Mouse (Mus musculus): Measurements from ENCODE around the gene Tefm. TPM values are rescaled to one million over a fixed set of nuclear protein-coding genes. Genes with fewer than 3 reads are reported as not detected.
A peak's percentile ranks its signal among the peaks of the same experiment; 100 is the strongest.

The Tefm gene
- polyA plus RNA-seq, 1 experiment from 2014 or later: 30.4 TPM

DNA sequence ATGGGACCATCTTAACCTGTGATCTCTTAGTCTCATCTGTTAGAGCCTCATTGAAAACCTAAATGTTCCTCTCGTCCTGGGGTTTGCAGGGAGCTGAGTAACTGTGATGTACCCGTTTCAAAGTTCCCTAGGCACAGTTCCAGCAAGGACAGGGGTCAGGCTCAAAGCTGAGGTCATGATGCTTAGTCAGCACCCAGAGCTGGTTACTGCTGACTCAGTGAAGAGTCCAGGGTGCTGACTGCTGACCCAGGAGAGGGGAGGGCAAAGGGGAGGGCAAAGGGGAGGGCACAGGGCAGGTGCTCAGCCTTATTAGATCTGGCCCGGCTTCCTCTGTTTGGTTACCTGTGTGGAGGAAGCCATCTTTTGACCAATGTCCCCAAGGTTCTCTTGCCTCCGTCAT is 29.9 kb upstream of the Tefm start:
- H3K4me2 ChIP-seq: no peak overlapping the region
- H3K9ac ChIP-seq: no peak overlapping the region
- ATAC-seq (ENCODE audit: low FRiP score): no peak
- no peak overlapping the region for H3K27ac ChIP-seq
- no peak overlapping the region for H3K4me3 ChIP-seq (replicated peaks)
- H3K9me3 ChIP-seq: no peaks in the 10 kb centered on the region
- WGBS: 81% methylated on average over 4 of the region's 4 CpGs
- no peaks in the 10 kb centered on the region for H3K27me3 ChIP-seq
- no peaks in the 10 kb centered on the region for H3K4me1 ChIP-seq
- H3K36me3 ChIP-seq (replicated peaks): no peaks in the 10 kb centered on the region

DNA sequence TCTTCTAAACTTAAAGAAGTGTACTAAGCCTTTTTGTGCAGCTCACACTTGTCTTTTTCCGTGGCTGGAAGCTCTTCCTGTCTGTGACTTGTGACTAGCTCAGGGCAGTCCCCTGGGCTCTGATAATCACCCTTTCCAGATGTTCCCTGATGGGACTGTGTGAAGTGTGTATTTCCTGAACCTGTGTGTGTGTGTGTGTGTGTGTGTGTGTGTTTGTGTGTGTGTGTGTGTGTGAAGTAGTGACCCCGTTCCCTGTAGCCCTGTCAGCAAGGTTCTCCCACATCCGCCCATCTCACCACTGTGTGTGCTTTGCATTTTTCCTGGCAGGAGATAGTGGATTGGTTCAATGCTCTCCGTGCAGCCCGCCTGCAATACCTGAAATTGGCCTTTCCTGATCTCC is 28.4 kb upstream of the Tefm start:
- ATAC-seq (ENCODE audit: low FRiP score): no peak
- H3K27me3 ChIP-seq: no peaks in the 10 kb centered on the region
- H3K4me1 ChIP-seq: no peaks in the 10 kb centered on the region
- whole genome bisulfite sequencing: 77% methylated on average over 5 of the region's 5 CpGs
- no peak overlapping the region for H3K4me2 ChIP-seq
- no peak overlapping the region for H3K27ac ChIP-seq
- no peaks in the 10 kb centered on the region for H3K9me3 ChIP-seq
- H3K9ac ChIP-seq: no peak overlapping the region
- H3K4me3 ChIP-seq (replicated peaks): no peak overlapping the region
- no peaks in the 10 kb centered on the region for H3K36me3 ChIP-seq (replicated peaks)

DNA sequence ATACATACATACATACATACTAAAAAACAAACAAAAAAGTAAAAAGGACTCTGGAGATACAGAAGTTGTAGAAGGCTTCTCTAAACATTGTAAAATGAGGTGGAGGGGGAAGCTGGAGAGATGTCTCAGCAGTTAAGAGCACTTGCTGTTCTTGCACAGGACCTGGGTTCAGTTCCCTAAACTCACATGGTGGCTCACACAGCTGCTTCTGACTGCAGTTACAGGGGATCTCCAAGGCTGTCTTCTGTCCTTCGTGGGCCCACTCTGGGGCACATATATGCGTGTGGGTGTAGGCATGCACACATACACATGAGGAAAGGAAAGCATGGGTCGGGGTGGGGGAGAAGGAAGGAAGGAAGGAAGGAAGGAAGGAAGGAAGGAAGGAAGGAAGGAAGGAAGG is 27.7 kb upstream of the Tefm start:
- no peak overlapping the region for H3K4me3 ChIP-seq (replicated peaks)
- no peak overlapping the region for H3K9ac ChIP-seq
- H3K4me1 ChIP-seq: no peaks in the 10 kb centered on the region
- no peak overlapping the region for H3K27ac ChIP-seq
- no peaks in the 10 kb centered on the region for H3K9me3 ChIP-seq
- ATAC-seq (ENCODE audit: low FRiP score): no peak
- no peak overlapping the region for H3K4me2 ChIP-seq
- 92% methylated on average over 3 of the region's 3 CpGs for WGBS
- H3K36me3 ChIP-seq (replicated peaks): no peaks in the 10 kb centered on the region
- no peaks in the 10 kb centered on the region for H3K27me3 ChIP-seq

DNA sequence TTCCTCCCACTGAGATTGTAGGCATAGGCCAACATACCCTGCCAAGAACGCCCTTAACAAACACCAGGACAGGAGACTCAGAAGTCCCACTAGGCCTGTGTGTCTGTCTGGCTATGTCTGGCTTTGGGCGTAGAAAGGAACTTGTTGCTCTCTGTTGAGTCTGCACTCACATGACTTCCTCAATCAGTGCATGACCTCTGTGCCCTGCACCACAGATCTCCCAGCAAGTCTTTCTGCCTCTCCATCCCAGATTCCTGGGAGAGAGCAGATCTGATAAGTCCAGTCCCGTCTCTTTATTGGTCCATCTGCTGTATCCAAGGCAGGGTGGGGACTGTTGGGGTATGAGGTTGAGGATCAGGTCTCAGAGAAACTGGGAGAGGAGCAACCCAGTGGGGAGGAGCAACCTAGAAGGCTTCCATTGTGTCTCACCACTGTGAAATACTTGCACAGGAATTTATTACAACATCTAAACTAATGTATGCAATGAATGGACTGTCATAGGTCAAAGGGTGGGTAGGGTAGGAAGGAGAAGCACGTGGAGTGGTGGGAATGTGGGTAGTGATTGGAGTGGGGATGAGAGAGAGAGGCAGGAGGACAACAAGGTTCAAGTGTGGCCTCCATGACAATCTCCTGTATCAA is 26.8 kb upstream of the Tefm start:
- WGBS: 86% methylated on average over 4 of the region's 4 CpGs
- H3K4me2 ChIP-seq: no peak overlapping the region
- H3K9ac ChIP-seq: no peak overlapping the region
- no peak for ATAC-seq (ENCODE audit: low FRiP score)
- no peak overlapping the region for H3K27ac ChIP-seq
- no peaks in the 10 kb centered on the region for H3K4me1 ChIP-seq
- no peaks in the 10 kb centered on the region for H3K27me3 ChIP-seq
- no peaks in the 10 kb centered on the region for H3K36me3 ChIP-seq (replicated peaks)
- no peaks in the 10 kb centered on the region for H3K9me3 ChIP-seq
- no peak overlapping the region for H3K4me3 ChIP-seq (replicated peaks)

DNA sequence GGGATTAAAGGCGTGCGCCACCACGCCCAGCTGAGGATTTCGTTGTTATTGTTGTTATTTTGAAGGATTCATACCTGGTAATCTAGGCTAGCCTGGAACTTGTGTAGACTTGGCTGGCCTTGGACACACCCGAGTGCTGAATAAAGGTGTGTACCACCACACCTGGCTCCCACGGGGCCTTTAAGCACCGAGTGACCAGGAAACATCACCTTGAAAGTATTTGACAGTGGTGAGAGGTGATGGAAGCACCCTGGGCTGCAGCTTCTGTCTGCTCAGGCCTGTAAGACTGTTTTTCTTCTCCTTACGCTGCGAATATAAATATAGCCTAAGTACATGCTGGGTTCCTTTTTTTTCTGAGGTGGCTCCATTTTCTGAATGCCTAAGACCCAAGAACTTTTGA is 26.1 kb upstream of the Tefm start:
- Histone ChIP-seq H3K27me3 (no peaks in the 10 kb centered on the region), H3K9me3 (no peaks in the 10 kb centered on the region), H3K4me1 (no peaks in the 10 kb centered on the region), H3K9ac (no peak overlapping the region), H3K27ac (no peak overlapping the region), H3K4me2 (no peak overlapping the region), H3K4me3 (replicated peaks) (no peak overlapping the region), H3K36me3 (replicated peaks) (no peaks in the 10 kb centered on the region)
- no peak for ATAC-seq (ENCODE audit: low FRiP score)
- 94% methylated on average over 9 of the region's 9 CpGs for WGBS

DNA sequence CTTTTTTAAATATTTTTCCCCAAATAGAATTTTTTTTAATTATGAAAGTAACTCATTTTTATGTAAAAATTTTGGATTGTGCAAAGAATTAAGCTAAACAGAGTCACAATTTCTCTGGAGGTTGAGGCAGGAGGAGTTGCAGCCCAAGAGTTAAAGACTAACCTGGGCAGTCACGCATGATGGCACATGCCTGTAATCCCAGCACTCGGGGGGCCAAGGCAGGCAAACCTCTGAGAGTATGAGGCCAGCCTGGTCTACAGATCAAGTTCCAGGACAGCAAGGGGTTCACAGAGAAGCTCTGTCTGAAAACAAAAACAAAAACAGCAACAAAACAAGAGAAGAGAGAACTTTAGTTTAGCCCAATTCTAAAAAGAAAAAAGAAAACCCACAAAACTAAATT is 22.2 kb upstream of the Tefm start:
- no peaks in the 10 kb centered on the region for H3K4me1 ChIP-seq
- ATAC-seq (ENCODE audit: low FRiP score): no peak

DNA sequence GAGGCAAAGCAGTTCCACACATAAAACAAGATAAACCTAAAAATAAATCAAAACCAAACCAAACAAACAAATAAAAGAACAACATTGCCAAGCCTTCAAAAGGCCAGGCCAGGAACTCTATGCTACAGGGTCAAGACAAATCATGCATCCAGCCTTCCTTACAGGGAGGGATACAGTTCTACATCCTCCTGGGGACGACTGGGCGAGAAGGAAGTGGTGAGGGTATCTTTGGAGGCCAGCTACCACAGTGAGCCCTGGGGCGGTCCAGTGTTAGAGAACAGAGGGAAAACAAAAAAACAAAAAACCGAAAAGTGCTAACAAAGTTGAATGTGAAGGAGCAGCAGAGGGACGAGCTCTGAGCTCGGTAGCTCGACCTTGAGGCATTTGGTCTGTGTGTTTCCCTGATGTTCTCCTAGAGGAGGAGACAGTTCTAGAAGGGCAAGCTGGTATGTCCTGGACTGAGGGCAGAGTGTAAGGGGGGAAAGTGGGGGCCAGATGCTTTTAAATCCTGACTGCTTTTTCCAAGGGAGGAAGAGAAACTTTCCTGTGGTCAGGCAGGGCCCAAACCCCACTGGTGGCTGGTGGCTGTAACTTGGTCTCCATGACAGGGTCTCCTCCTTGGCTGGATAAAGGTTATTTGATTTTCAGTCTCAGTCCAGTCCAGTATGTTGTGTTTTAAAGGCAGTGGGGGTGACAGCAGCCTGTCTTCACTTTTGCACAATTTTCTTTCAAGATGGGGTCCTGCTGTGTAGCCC is 21.6 kb upstream of the Tefm start:
- Histone ChIP-seq H3K4me1 (no peaks in the 10 kb centered on the region), H3K9me3 (no peaks in the 10 kb centered on the region), H3K9ac (no peak overlapping the region), H3K36me3 (replicated peaks) (no peaks in the 10 kb centered on the region), H3K27ac (no peak overlapping the region), H3K4me2 (no peak overlapping the region), H3K4me3 (replicated peaks) (no peak overlapping the region), H3K27me3 (no peaks in the 10 kb centered on the region)
- ATAC-seq (ENCODE audit: low FRiP score): no peak
- 74% methylated on average over 7 of the region's 7 CpGs for WGBS

More for the DNA sequence above, 22.2 kb upstream of the Tefm start:
- Histone ChIP-seq H3K36me3 (replicated peaks) (no peaks in the 10 kb centered on the region), H3K9me3 (no peaks in the 10 kb centered on the region), H3K4me3 (replicated peaks) (no peak overlapping the region), H3K27ac (no peak overlapping the region), H3K9ac (no peak overlapping the region), H3K4me2 (no peak overlapping the region), H3K27me3 (no peaks in the 10 kb centered on the region)
- 44% methylated on average over 2 of the region's 2 CpGs for WGBS

DNA sequence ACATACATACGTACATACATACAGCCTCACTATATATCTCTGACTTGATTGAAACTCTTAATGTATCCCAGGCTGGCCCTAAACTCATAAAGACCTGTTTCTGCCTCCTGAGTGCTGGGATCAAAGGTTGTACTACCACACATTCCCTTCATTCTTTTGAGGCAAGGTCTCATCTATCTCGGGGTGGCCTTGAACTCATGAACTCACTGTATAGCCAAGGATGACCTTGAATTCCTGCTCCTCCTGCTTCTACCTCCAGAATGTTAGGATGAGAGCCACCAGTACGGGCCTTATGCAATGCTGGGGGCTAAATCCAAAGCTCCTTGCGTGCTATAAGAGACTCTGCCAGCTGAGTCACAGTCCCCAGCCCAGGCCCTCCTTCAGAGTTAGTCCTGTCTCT is 19.1 kb upstream of the Tefm start:
- Histone ChIP-seq H3K27ac (no peak overlapping the region), H3K4me2 (no peak overlapping the region), H3K36me3 (replicated peaks) (no peaks in the 10 kb centered on the region), H3K9ac (no peak overlapping the region), H3K4me3 (replicated peaks) (no peak overlapping the region), H3K9me3 (no peaks in the 10 kb centered on the region), H3K4me1 (no peaks in the 10 kb centered on the region), H3K27me3 (peaks cover 17% of the 10 kb centered on the region)
- 86% methylated on average over 4 of the region's 4 CpGs for whole genome bisulfite sequencing
- ATAC-seq (ENCODE audit: low FRiP score): no peak

DNA sequence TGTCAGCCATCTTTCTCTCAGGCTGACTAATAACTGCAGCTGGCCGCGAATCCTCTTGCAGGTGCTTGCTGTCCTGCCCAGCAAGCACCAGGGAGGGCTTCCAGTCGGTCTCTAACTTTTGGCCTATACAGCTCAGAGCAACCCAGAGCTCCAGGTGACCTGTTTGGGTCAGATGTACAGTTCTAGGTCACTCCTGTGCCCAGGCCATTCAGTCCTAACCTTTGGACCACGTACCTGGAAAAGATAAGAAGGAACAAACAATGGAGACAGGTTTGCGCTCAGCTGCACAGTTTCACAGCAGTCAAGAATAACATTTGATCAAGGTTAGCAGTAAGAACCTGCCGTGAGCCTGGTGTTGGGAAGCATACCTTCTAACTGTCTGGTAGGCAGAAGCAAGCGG is 17.0 kb upstream of the Tefm start:
- Histone ChIP-seq H3K4me3 (replicated peaks) (no peak overlapping the region), H3K27me3 (peaks cover 37% of the 10 kb centered on the region), H3K27ac (no peak overlapping the region), H3K36me3 (replicated peaks) (no peaks in the 10 kb centered on the region), H3K9ac (no peak overlapping the region), H3K9me3 (no peaks in the 10 kb centered on the region), H3K4me1 (peaks cover 5% of the 10 kb centered on the region), H3K4me2 (no peak overlapping the region)
- 86% methylated on average over 7 of the region's 7 CpGs for WGBS
- no peak for ATAC-seq (ENCODE audit: low FRiP score)

DNA sequence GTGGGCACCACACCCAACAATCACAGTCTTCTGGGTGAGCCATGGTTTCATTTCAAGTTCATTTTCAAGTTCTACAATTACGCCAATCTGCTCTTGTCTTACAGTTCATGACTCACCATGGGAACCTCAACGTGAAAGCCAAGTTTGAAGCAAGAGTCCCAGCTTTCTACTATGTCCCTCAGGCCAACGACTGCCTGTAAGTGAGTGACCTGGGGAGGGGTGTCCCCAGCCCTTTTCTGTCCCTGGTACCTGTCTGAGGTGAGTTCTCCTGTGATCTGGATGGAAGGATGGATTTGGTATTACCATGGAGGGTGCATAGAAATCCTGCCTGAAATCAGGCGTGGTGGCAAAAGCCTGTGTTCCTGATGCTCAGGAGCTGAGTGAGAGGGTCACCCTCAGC is 14.9 kb upstream of the Tefm start:
- Histone ChIP-seq H3K4me3 (replicated peaks) (no peak overlapping the region), H3K27me3 (peaks cover 59% of the 10 kb centered on the region), H3K27ac (no peak overlapping the region), H3K4me2 (no peak overlapping the region), H3K9me3 (no peaks in the 10 kb centered on the region), H3K4me1 (peaks cover 10% of the 10 kb centered on the region), H3K9ac (no peak overlapping the region), H3K36me3 (replicated peaks) (no peaks in the 10 kb centered on the region)
- WGBS: 82% methylated on average over 4 of the region's 4 CpGs
- no peak for ATAC-seq (ENCODE audit: low FRiP score)

DNA sequence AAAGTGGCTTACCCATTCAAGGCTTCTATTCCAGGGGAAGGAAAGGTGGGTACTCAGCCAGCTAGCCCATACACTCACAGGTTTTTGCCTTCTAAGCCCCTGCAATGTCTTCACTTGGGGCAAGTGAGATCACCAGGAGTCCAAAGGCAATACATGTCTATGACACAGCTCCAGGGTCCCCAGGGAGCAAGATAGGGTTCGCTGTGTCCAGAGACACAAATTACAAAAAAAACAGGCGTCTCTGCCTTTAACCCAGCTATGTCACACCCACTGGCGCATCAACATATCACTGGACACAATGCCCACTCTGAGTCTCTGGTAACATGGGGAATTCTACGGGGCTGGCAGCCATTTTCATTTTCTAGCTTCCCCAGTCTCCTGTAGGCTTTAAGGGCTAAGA is 14.0 kb upstream of the Tefm start:
- Histone ChIP-seq H3K9me3 (no peaks in the 10 kb centered on the region), H3K4me3 (replicated peaks) (no peak overlapping the region), H3K4me2 (no peak overlapping the region), H3K27ac (no peak overlapping the region), H3K36me3 (replicated peaks) (no peaks in the 10 kb centered on the region), H3K4me1 (peaks cover 10% of the 10 kb centered on the region), H3K27me3 (peaks cover 60% of the 10 kb centered on the region), H3K9ac (no peak overlapping the region)
- WGBS: 89% methylated on average over 4 of the region's 4 CpGs
- no peak for ATAC-seq (ENCODE audit: low FRiP score)

DNA sequence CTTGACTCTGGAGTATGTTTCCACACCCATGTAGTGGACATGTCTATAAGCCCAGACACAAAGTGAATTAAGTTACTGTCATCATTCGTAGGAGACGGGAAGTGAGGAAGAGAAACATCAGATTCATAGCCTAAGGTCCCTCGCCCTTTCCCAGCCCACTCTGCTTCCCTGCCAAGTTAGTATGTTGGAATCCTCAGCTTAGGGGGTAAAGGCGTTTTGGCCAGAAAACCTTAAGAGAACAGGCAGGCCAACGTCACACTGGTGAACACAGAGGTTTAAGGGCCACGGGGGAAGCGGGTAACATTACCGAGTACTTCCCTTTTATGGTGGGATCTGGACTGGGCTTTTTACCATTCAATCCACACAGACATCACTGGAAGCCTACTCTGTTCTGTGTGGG is 13.6 kb upstream of the Tefm start:
- Histone ChIP-seq H3K9ac (no peak overlapping the region), H3K27ac (no peak overlapping the region), H3K4me2 (no peak overlapping the region), H3K9me3 (no peaks in the 10 kb centered on the region), H3K4me3 (replicated peaks) (no peak overlapping the region), H3K36me3 (replicated peaks) (no peaks in the 10 kb centered on the region), H3K27me3 (peaks cover 60% of the 10 kb centered on the region), H3K4me1 (peaks cover 10% of the 10 kb centered on the region)
- ATAC-seq (ENCODE audit: low FRiP score): no peak
- 88% methylated on average over 8 of the region's 8 CpGs for WGBS

DNA sequence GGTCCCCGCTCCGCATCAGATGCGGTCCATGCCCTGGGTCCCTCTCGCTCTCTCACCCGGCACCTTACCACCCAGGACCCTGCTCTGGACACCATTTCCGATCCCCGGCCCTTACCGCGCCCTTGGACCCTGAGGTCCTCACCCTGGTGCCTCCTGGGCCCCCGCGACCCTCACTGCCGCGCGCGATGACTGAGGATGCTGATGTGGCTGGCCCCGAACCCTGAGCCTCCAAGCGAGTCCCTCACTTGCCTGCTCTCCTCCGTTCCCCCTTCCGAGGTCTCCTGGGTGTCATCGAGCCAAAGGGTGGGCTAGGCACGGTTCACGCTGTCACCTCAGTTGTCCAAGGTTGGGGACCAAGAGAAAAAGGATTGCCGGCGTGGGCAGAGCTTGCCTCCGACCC is 12.5 kb upstream of the Tefm start:
- Histone ChIP-seq H3K4me1 (peaks cover 10% of the 10 kb centered on the region), H3K27me3 (peaks cover 60% of the 10 kb centered on the region), H3K9ac (no peak overlapping the region), H3K36me3 (replicated peaks) (no peaks in the 10 kb centered on the region), H3K4me3 (replicated peaks) (peak overlapping the region; percentile 49), H3K9me3 (no peaks in the 10 kb centered on the region), H3K4me2 (peak overlapping the region; percentile 75), H3K27ac (no peak overlapping the region)
- 30% methylated on average over 25 of the region's 25 CpGs for WGBS
- ATAC-seq (ENCODE audit: low FRiP score): no peak
